ENCODE assay signal across 3 mouse cellular contexts in the genomic region with DNA sequence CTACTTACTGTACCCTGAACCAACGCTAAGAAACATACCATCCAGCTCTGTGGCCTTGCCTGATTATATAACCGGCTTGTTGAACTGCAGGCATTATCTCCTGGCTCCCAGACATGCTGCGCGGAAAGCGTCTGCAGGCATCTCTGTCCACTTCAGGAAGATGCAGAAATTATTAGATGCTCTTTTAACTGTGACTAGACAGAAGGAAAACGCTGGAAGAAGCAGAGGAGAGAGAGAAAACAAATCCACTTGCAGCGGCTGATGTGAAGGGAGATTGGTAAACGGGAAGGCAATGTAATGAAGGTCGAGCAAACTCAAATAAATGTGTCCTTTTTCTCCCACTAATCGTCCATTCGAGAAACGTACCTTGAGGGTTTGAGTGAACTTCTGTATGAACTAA.
"Had no signal": no experiment of that assay in that cellular context is flagged by ENCODE, and none has a peak within 500 bp of the region (broad histone marks: within the 10 kb centered on the region; RNA-seq: fewer than 3 reads in every experiment).

No protein-coding gene starts in this region.

- H3K9ac ChIP-seq: neural tube, embryonic 12.5 days had no signal

- H3K9me3 ChIP-seq: liver, embryonic 15.5 days; neural tube, embryonic 12.5 days had no signal

- H3K4me3 ChIP-seq: neural tube, embryonic 12.5 days had no signal

- H3K27ac ChIP-seq: liver, embryonic 15.5 days; neural tube, embryonic 12.5 days; stomach, postnatal 0 days had no signal

- H3K27me3 ChIP-seq: liver, embryonic 15.5 days; neural tube, embryonic 12.5 days had no signal
